Mouse (Mus musculus) adrenal gland, postnatal 25 days (tissue): ENCODE measurements around the gene Plekhg6. TPM values are rescaled to one million over a fixed set of nuclear protein-coding genes. Genes with fewer than 3 reads are reported as not detected.

Experiments
- DNase-seq: peaks from one replicate; pipeline ENCODE4 v3.0.0; 2021; ENCODE audit warnings: mixed read lengths
- total RNA-seq: library from RNA; stranded (reverse); gene quantifications from 2 replicates; pipeline ENCODE4 v1.2.3, GENCODE M21; 2021

The Plekhg6 gene
- total RNA-seq, 1 experiment from 2014 or later, result 0.30 TPM

GRCm38 (mm10) chr6:125385066-125385974, 4.7 kb upstream of the Plekhg6 start:
- no peak for DNase-seq

GRCm38 (mm10) chr6:125382024-125382423, 1.4 kb upstream of the Plekhg6 start:
- no peak for DNase-seq

- DNase-seq, result no peak
Observed at GRCm38 (mm10) chr6:125379781-125380180, 812 bp downstream of the Plekhg6 start.

- no peak for DNase-seq
Observed at GRCm38 (mm10) chr6:125378621-125379020, 2.0 kb downstream of the Plekhg6 start.

- peak; percentile 70 for DNase-seq
Observed at GRCm38 (mm10) chr6:125377582-125378451, 2.8 kb downstream of the Plekhg6 start.

GRCm38 (mm10) chr6:125377042-125377441, 3.6 kb downstream of the Plekhg6 start:
- DNase-seq, result no peak

- DNase-seq, result no peak
Observed at GRCm38 (mm10) chr6:125367758-125368371, 12.7 kb downstream of the Plekhg6 start.

- DNase-seq, result no peak
Observed at GRCm38 (mm10) chr6:125366133-125366532, 14.5 kb downstream of the Plekhg6 start.

- DNase-seq, result no peak
Observed at GRCm38 (mm10) chr6:125365522-125365921, 15.1 kb downstream of the Plekhg6 start.

GRCm38 (mm10) chr6:125364448-125364847, 16.1 kb downstream of the Plekhg6 start:
- DNase-seq, result no peak

- no peak for DNase-seq
Observed at GRCm38 (mm10) chr6:125363451-125364242, 16.9 kb downstream of the Plekhg6 start.

- DNase-seq, result no peak
Observed at GRCm38 (mm10) chr6:125363021-125363420, 17.6 kb downstream of the Plekhg6 start.

- peak; percentile 61 for DNase-seq
Observed at GRCm38 (mm10) chr6:125361467-125362291, 18.9 kb downstream of the Plekhg6 start.

GRCm38 (mm10) chr6:125360846-125361245, 19.7 kb downstream of the Plekhg6 start:
- DNase-seq, result no peak

- no peak for DNase-seq
Observed at GRCm38 (mm10) chr6:125359999-125360398, 20.6 kb downstream of the Plekhg6 start.

- no peak for DNase-seq
Observed at GRCm38 (mm10) chr6:125357334-125357733, 23.3 kb downstream of the Plekhg6 start.

- DNase-seq, result no peak
Observed at GRCm38 (mm10) chr6:125356264-125356663, 24.3 kb downstream of the Plekhg6 start.

GRCm38 (mm10) chr6:125355197-125355741, 25.3 kb downstream of the Plekhg6 start:
- no peak for DNase-seq

GRCm38 (mm10) chr6:125354352-125355151, 26.0 kb downstream of the Plekhg6 start:
- peak; percentile 78 for DNase-seq

- DNase-seq, result no peak
Observed at GRCm38 (mm10) chr6:125353655-125354054, 26.9 kb downstream of the Plekhg6 start.
